Mouse (Mus musculus) ovary, adult 18-20 months (tissue): ENCODE measurements at regions not wholly inside any gene's neighbourhood (a gene's known extent, or its start where the extent isn't known, plus 50 kb on each side); places are given as distances from the start of the nearest gene placed in this dataset.

ENCODE experiments used
- DNase-seq: peaks from one replicate; pipeline ENCODE4 v3.0.0; 2022; ENCODE audit warnings: low spot score, mixed read lengths

GRCm38 (mm10) chr13:42358588-42358987, 57.3 kb downstream of the Edn1 start:
- no peak for DNase-seq

GRCm38 (mm10) chr13:42367655-42368554, 66.6 kb downstream of the Edn1 start:
- DNase-seq, result no peak

- DNase-seq, result no peak
Measured at GRCm38 (mm10) chr13:42369826-42370225, 68.5 kb downstream of the Edn1 start.

GRCm38 (mm10) chr13:42372201-42372600, 70.9 kb downstream of the Edn1 start:
- DNase-seq, result no peak

GRCm38 (mm10) chr13:42374181-42374596, 72.9 kb downstream of the Edn1 start:
- DNase-seq, result no peak

- no peak for DNase-seq
Measured at GRCm38 (mm10) chr13:42379675-42380074, 78.4 kb downstream of the Edn1 start.

GRCm38 (mm10) chr13:42383099-42383498, 81.8 kb downstream of the Edn1 start:
- no peak for DNase-seq

GRCm38 (mm10) chr13:42390389-42390788, 89.1 kb downstream of the Edn1 start:
- no peak for DNase-seq

- no peak for DNase-seq
Measured at GRCm38 (mm10) chr13:42391330-42392005, 90.2 kb downstream of the Edn1 start.

- no peak for DNase-seq
Measured at GRCm38 (mm10) chr13:42392701-42393100, 91.4 kb downstream of the Edn1 start.

GRCm38 (mm10) chr13:42394572-42394971, 93.3 kb downstream of the Edn1 start:
- DNase-seq, result no peak

GRCm38 (mm10) chr13:42401513-42401912, 100.2 kb downstream of the Edn1 start:
- DNase-seq, result no peak

GRCm38 (mm10) chr13:42403231-42404020, 102.2 kb downstream of the Edn1 start:
- DNase-seq, result peak; percentile 40

GRCm38 (mm10) chr13:42412652-42413282, 111.5 kb downstream of the Edn1 start:
- DNase-seq, result no peak

GRCm38 (mm10) chr13:42446921-42447320, 145.6 kb downstream of the Edn1 start:
- DNase-seq, result no peak

GRCm38 (mm10) chr13:42453665-42454064, 152.4 kb downstream of the Edn1 start:
- no peak for DNase-seq

GRCm38 (mm10) chr13:42459892-42460291, 158.6 kb downstream of the Edn1 start:
- DNase-seq, result no peak

GRCm38 (mm10) chr13:42478825-42479224, 177.5 kb downstream of the Edn1 start:
- DNase-seq, result no peak

GRCm38 (mm10) chr13:42490956-42491680, 189.3 kb upstream of the Phactr1 start:
- no peak for DNase-seq

GRCm38 (mm10) chr13:42494371-42494770, 186.1 kb upstream of the Phactr1 start:
- DNase-seq, result no peak

GRCm38 (mm10) chr13:42498351-42498750, 182.1 kb upstream of the Phactr1 start:
- DNase-seq, result peak; percentile 52
